Mouse (Mus musculus) thymus, postnatal 10 days (tissue): Measurements from ENCODE around the gene Abcc5.

Experiments used
- DNase-seq, 2 experiments: peaks; one replicate each; pipeline ENCODE4 v3.0.0; 2021; ENCODE audit warnings: low spot score in 2 of 2

Abcc5 gene

DNA sequence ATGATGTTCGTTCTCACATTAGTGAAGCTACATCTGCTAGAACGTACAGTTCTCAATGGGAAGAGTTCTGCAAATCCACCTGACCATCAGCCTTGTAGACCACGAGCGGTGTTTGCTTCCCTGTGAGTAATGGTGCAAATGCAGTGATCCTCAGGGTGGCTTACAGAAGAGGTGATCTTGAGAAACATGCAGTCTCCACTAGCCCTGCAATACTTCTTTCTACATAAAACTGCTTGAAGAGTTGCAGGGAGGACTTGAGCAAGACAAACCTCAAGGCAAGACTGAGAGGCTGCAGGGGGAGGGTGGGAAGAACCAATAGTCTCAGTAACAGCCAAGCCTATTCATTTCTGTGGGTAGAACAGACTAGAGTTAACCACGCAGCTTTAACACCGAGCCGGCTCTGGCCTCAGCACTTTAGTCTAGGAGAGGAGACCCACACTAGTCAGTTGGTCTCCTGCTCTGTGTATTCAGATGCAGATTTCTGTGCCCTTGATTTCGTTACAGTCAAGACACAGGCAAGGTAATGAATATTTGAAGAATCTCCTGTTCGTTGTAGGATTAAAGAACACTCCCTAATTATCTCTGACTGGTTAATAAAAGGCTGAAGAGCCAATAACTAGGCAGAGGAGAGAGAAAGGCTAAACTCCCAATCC is 66.4 kb downstream of the Abcc5 start:
- DNase-seq = no peak

DNA sequence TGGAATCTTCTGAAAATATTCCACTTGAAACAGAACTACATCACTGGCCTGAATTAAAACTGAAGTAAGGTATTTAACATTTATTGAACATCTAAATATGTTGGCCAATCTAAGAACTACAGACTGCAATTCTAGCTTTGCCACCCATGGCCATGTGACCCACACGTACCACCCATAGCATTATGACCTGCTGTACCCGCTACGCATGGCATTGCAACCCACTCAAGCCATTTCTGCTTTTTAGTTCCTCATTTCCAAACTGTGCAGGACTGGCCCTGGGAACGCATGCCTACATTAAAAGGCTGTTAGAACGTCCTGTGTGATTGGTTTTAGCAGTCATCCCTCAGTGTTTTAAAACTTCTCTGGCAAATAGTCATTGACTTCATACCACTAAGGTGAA is 68.4 kb downstream of the Abcc5 start:
- no peak for DNase-seq

DNA sequence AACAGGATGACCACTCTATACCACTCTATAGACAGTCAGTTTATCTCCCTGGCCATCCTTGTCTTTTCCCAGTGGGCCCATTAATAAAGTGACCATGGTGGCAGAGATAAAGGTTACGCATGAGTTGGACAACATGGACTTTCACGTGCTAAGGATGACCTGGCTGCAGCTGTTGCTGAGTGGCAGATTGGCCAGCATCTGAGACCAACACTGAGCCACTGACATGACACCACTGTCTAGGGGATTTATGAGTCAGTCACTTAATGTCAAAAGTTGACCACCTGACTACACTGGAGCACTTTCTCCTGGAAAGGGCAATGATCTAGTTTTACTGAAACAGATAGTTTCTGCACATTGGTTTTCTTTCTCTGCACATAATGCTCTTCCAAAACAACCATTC is 71.4 kb downstream of the Abcc5 start:
- DNase-seq = no peak

DNA sequence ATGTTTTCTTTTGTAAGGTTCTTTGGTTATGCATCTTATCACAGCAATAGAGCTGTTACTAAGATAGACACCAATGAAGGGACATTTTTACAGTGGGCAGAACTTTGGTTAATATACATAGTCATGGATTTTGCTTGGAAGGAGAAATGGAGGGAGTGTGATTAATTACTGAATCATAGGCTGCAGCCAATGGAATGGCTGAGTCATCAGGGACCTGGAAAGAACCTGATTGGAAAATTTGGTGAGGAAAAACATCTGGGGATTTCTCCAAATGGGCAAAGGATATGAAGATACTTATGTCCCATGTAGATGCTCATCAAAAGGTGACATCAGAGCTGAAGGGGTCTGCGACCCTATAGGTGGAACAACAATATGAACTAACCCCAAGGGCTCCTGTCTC is 72.2 kb downstream of the Abcc5 start:
- no peak for DNase-seq

DNA sequence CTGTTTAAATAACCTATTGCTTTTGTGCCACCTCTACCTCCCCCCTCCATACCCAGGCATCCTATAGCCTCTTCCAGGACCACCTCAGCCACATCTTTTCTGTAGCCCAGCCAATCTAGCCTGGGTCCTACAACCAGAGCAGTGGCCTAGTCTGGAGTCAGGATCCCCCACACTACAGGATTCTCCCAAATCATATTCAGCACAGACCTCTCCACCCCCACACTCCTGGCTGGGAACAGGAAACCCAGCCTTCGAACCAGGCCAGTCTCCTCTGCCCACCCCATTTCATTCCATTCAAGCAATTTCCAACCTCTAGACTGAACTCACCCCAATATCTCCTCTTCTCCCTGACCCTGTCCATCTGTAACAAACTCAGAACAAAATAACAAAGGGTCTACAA is 80.7 kb downstream of the Abcc5 start:
- no peak for DNase-seq

DNA sequence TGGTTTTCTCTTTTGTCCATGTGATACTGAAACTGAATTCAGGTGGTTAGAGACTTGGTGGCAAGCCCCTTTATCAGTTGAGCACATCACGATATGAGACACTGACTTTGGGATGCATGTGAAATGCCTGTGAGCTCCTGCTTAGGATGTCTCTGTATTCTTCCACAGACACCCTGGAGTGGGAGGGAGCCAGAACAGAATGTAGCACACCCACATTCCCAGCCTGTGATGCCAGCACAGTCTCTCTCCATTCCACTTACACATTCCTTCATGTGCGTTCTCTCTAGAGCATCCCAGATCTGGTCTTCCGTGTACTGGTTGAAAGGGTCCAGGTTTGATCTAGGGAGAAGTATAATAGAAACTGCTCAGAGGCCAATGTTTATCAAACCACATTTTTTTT is 87.6 kb downstream of the Abcc5 start:
- DNase-seq = no peak

DNA sequence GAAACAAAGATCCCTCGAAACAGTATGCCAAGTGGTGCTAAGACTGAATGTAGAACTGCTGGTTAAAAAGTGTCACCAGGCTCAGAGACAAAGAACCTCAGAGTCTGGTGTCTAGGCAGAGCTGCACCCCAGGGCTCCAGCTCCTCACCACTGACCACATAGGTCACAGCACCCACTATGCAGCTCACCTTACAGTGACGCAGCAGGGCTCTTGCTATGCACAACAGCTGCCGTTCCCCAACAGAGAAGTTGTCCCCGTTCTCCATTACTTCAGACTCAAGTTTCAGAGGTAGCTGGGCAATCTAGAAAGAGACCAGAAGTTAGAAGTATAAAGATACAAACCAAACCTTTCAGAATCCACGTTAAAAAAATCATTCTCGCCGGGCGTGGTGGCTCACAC is 91.3 kb downstream of the Abcc5 start:
- DNase-seq = no peak

DNA sequence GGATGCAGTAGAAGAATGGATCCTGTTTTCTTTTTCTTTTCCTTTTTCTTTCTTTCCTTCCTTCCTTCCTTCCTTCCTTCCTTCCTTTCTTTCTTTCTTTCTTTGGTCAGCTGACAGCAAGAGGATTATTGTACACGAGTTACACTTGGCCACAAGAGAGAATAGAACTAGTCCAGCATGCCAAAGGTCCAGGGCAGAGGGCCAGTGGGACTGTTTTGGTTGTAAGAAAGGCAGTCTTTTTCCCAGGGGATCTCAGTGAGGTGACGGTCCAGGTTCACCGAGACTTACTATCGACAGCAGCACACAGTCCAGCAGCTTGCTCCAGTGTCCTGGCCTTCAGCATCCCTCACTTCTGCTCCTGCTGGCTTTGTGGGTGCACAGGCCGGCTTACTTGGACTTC is 97.9 kb downstream of the Abcc5 start:
- DNase-seq = no peak

DNA sequence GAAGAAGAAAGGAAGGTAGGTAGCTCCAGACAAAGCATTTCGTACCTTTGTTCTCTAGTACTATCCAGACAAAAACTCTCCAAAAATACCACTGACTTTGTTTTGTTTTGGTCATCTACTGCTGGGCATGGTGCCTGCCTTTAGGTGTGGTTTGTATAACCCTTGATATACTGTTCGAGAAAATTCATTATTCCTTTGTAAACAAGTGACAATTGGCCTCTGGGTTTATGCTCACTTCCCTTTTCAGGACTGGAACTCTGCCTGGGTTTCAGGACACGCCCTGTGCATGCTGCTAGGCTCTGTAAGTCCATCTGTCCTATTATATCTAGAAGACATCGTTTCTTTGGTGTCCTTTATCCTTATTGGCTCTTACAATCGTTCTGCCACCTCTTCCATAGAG is 100.9 kb downstream of the Abcc5 start, which contains the start of gene Cyp2ab1:
TSS of gene Cyp2ab1 (minus strand) at position 119 of the 400 bp plus-strand sequence.
- DNase-seq = no peak

DNA sequence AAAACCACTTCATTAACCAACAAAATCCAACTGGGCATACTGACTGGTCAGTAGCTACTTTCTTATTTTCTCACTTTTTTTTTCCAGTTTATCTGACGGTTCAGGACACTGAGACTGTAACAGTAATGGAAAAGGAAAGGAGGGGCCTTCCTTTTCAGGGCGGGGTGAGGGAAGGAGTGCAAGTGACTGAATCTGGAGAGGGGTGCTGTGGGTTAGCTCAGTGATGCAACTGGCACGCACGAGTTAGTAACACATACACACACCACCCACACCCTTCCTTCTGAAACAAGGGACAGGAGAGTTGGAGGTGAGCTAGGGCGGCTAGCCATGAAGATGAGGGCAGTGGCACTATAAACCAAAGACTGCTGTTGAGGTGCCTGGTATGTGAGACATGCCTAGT is 102.3 kb downstream of the Abcc5 start:
- no peak for DNase-seq

DNA sequence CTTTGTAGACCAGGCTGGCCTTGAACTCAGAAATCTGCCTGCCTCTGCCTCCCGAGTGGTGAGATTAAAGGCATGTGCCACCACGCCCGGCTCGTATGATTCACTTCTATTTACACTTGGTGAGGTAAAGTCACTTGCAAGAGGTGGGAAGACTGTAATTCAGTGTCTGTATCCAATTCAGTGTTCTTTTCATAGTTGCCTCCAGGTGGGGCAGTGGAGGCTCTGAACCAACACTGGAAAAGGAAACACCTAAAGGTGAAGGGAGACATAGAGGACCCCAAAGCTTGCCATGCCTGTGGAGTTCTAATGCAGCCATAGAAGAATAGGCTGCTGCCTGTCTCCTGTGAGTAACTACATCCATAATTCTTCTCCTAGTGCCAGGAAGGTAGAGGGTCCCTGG is 103.9 kb downstream of the Abcc5 start:
- no peak for DNase-seq

DNA sequence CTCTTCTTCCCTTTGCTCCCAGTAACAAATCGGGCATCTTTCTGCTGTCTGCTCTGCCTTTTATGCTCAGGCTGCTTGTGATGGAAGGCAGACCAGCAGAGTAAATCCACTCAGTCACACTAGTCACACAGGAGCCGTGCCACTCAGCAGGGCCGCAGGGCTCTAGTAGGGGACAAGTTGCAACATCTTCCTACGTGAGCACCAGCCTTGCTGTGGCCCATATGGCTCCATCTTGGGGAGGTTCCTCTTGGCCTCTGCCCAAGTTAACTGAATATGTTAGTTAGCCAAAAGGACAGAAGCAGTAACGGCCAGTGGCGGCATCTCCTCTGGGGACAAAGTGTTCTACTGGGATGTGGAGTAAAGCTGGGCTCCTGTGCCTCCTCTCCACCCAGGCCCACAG is 109.4 kb downstream of the Abcc5 start:
- DNase-seq = no peak

DNA sequence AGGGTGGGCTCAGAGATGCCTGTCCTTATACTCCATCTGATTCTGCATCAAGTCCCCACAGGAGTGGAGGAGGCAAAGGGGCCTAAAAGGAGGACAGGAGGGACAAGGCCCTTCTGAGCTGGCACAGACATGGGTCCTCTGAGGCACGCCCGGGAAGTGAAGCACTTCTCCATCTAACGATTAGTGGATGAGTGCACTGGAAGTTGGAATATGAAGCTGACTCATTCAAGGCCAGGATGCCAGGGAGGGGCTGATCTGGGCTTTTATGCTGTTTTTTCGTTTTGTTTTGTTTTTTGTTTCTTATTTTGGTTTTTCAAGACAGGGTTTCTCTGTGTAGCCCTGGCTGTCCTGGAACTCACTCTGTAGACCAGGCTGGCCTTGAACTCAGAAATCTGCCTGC is 110.9 kb downstream of the Abcc5 start:
- DNase-seq = no peak

DNA sequence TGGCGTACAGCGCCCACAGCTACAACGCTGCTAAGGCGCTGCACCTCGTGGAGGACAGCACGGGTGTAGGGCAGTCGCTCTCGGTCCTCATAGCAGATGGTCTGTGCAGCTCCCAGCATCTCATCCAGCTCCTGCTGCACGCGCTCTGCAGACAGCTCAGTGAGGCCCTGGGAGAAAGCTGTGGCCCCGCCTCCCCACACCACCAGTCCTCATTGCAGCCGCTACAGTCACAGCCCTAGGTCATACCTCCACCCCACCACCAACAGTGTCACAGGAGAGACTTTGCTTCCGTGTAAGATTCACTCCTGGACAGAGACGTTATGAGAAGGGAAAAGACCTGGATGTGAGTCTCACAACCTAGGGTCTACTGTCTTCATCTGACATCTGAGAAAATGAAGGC is 113.9 kb downstream of the Abcc5 start:
- DNase-seq = no peak

DNA sequence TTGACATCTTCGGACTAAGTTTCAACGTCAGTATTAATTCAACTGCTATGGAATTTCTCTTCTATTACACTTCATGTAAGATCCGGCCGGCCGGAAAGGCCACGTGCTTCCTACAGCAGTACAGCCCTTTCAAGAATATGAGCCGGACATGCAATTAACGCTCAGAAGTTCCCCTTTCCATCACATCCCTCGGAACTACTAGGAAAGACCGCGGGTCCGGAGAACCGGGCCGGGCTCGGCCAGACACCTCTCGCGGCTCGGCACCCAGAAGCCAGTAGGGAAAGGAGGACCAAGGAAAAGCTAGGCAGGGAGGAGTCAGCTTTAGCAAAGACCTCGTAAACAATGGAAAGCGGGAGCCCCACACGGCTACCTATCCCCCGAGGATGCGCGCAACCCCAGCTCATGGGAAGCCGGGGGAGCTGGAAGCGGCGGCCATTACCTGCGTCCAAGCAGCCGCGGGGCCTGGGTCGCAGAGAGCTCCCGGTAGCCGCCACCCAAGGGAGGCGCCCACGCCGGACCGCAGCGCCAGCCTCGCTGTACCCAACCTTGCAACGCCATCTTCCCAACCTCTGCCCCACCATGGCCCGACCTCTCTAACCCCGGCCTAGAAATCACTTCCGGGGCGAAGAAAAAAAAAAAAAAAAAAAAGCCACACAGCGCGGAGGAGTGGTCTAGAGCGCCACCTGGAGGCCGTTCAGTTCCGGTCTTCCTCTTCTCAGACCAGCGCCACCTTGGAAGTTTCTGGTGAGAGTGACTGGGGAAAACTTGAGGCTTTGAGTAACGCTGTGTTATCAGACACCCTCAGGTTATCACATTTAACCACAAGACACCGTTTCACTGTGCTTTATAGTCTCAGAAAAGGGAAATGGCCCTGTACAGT is 124.2 kb downstream of the Abcc5 start, which contains the start of gene Parl:
TSS of gene Parl (minus strand) at position 618 of the 880 bp plus-strand sequence.
- peak; percentile 57 to 88 for DNase-seq

DNA sequence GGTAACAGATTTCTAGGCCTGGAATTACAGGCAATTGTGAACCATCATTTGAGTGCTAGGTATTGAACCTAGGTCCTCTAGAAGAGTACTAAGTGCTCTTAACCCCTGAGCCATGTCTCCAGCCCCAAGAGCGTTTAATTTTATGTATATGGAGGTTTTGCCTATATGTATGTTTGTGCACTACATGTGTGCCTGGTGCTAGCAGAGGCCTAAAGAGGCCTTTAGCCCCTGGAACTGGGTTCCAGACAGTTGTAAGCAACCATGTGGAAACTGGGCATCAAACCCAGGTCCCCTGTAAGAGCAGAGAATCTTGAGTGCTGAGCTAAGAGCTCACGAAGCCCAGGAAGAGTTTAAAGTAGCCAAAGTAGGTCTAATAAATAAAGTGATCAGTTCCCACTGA is 126.1 kb downstream of the Abcc5 start:
- DNase-seq = no peak
